Mouse (Mus musculus) brain, embryonic 14.5 days (tissue): Measurements from ENCODE around the gene Itpr3.

Source experiments
- CTCF ChIP-seq: fragments of 200-500 bp; IDR thresholded peaks from 2 replicates; pipeline ENCODE4 v1.5.1; 2012; ENCODE audit warnings: inconsistent platforms, mild to moderate bottlenecking, moderate library complexity, borderline replicate concordance; ENCODE audit not compliant: insufficient read depth, insufficient read length; ENCODE audit errors: extremely low read depth
- POLR2A ChIP-seq: fragments of 200-500 bp; IDR thresholded peaks from 2 replicates; pipeline ENCODE4 v1.6.1; 2012; ENCODE audit warnings: mild to moderate bottlenecking, inconsistent platforms, borderline replicate concordance; ENCODE audit not compliant: poor library complexity, insufficient read depth, insufficient read length, severe bottlenecking; ENCODE audit errors: extremely low read depth

DNA sequence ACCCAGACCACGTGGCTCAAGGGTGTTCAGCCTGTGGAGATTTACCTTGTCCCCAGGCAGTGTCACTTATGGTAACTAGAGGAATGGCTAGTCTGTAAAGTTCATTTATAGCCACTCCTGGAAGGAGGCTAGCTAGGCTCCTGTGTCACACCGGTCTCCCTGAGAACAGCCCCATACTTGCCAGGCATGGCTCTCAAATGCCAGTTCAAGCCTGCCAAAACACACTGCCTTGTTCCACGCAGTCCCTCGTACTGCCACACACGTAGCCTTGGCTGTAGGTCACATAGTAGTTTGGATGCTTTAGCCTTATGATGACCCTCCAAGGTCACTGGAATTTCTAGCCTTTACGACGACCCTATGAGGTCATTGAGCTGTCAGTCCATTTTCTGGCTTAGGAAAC, 102.1 kb downstream of the Itpr3 start:
- no peak for TF ChIP-seq CTCF
- no peak for TF ChIP-seq POLR2A
